Mouse (Mus musculus) adrenal gland, postnatal 4 days (tissue): ENCODE measurements around the gene Gucy2c. TPM values are rescaled to one million over a fixed set of nuclear protein-coding genes. Genes with fewer than 3 reads are reported as not detected.

Source experiments
- DNase-seq, 2 experiments: peaks; one replicate each; pipeline ENCODE4 v3.0.0; 2021 to 2022; ENCODE audit warnings: low spot score in 2 of 2, mixed read lengths in 2 of 2
- long read RNA-seq, 2 experiments: library from polyadenylated mRNA; stranded (forward); transcript quantifications; one replicate each; pipeline ENCODE4 v2.0.0; 2021
- total RNA-seq, 2 experiments: library from RNA; stranded (reverse); gene quantifications; 2 replicates each; pipeline ENCODE4 v1.2.3; 2021

The Gucy2c gene
- under 1 TPM; 0.11 to 0.17 TPM for total RNA-seq
- long read RNA-seq, experiment 1 = 0 reads
- long read RNA-seq, experiment 2 = 0 reads

DNA sequence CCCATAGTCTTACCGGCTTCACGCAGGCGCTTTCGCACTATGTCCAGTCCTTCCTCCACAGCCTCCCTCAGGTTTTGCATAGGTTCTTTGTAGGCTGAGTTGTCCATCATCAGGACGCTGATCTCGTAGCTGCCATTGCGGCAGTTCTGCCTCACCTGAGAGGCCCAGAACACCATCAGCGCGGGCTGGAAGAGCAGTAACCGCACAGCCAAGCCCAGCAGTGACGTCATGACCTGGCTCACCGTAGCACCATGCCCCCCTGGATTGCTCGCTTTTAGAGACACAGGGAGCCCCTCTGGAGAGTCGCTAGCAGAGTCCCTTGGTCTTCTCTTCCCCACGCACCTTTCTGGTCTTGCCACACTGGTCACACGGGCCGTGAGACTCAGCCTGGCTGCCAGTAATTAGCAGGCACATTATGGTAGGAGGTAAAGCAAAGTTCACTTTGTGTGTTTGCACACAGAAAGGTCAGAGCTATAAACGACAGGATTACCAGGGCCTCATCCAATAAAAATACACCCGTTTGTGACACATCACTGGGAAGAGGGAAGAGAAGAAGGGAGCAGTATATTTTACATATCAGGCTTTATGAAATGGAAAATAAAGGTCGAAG is at the start of gene Gucy2c:
Gene Gucy2c, minus strand, starts transcription at position 389 of the 610 bp plus-strand sequence.
- DNase-seq = no peak

DNA sequence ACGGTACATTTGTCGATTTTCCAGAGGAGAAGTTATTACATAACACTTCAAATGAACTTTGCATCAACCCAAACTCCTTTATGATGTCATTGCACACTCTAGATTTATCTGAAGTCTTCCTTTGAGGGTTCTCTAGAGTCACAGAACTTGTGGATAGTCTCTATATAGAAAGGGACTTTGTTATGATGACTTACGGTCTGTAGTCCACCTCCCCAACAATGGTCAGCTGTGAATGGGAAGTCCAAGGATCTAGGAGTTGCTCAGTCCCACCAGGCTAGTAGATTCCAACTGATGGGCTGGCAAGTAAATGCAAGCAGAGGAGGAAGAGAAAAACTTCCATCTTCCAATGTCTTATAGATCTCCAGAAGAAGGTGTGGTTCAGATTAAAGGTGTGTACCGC is 47.1 kb upstream of the Gucy2c start:
- no peak for DNase-seq

DNA sequence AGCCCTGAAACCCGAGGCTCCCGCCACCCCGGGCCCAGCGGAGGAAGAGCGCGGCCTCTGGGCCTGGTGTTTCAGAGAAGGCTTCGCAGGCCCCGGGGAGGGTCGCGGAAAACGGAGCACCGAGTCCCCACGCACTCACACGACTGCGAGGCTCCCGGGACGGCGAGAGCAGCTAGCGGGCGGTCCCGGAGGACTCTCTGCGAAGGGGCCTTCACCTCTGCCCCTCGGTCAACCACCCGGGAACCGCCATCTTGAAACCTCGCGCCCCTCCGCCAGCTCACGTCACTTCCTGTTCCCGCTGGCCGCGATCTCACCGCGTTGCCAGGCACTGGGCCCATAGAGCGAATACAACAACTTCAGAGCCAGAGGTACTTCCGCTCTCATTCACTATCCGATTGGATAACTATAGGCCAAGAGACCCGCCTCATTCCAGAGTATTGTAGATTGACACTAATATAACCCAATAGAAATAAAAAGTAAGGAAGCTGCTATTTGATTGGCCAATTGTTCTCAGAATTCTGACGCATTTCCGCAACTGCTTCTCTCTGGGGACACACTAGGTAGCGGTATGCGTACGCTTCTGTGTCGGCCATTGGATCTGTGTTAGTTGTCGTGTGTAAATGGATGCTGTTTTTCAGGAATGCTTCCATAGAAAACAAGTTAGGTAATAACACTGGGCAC is 46.5 kb upstream of the Gucy2c start, which contains the start of gene Wbp11:
Gene Wbp11, minus strand, starts transcription at position 353 of the 681 bp plus-strand sequence.
- DNase-seq = peak; percentile 79 to 87

DNA sequence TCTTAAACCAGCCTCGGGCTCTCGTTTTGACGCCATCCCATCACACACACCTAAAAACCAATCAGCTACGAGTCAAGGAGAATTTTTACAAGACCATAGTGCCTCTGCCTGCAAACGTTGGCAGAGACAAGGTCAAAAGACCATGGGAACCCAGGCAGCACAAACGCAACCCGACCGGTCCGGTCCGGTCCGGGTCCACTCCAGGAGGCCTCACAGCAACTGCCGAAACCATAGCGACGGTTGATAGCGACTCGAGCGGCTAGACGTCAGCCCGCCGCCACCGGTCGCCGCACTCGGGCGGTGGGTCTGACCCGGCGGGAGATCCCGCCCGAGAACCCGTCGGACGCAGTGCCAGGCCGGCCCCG is 45.9 kb upstream of the Gucy2c start, which contains the start of gene BC049715:
Gene BC049715, plus strand, starts transcription at position 111 of the 365 bp plus-strand sequence.
- DNase-seq = no peak

DNA sequence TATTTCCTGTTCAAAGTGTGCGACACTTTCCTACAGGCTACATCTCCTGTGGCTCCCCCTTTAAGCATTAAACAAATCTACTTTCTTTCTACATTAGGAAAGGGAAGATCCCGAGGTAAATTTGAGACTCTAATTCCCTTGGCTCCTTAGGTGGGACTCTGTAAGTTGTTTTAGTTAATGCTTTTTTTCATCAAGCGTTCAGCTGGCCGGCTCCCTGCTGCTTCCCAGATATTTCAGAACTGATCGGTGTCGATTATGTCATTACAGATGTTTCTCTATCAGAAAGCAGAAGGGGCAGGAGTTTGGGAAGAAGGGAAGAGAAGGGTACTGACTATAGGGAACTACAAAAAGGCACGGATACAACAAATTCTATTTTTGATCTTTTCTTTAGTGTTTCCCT is 45.6 kb upstream of the Gucy2c start:
- DNase-seq = no peak

DNA sequence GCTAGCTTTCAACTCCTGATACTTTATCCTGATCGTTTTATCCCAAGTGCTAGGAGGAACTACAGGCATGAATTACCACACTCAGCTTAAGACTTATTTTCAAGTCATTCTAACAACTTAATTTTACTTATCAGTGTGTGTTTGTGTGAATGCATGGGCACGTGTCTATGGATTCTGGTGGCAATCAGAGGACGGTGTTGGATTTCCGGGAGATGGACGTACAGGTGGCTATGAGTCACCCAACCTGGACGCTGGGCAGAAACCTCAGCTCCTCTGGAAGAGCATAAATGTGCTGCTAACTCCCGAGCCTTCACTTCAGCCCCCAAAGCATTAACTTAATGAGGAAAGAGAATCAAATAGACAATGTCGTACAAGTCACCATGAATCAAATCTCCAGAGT is 43.4 kb upstream of the Gucy2c start:
- DNase-seq = no peak

DNA sequence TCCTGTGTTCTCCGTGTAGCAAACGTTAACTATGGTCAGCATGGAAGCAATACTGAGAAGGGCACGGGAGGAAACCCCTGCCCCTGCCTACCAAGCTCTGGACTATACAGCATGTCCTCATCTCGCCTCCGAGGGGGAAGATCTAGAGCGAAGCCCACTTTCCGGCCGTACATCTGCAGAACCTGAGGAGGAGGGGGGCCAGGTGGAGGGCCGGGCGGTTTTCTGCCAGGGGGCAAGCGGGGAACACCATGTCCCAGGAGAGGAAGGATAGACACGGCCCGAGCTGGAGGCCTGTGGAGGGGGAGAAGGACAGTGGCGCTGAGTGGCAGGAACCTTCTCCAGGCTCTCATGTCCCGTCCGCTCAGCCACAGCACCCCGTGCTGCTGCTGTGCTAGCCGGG is 39.5 kb upstream of the Gucy2c start:
- DNase-seq = no peak

DNA sequence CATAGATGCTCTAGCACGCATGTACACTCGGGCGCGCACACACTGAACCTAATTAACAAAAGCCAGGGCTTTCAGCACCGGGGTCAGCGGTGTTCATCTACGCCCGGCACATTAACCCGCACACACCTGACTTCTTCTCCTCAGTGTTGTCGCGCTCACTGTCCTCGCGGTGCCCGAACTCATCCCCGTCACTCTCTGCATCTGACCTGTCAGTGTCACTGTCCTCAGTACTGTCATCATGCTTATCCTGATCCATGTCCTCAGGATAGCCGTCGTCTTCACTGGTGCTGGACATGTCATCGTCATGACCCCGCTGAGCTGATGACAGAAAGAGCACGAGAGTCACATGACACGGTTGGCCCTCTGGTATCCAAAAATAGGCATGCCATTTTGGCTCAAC is 38.8 kb upstream of the Gucy2c start:
- no peak for DNase-seq

DNA sequence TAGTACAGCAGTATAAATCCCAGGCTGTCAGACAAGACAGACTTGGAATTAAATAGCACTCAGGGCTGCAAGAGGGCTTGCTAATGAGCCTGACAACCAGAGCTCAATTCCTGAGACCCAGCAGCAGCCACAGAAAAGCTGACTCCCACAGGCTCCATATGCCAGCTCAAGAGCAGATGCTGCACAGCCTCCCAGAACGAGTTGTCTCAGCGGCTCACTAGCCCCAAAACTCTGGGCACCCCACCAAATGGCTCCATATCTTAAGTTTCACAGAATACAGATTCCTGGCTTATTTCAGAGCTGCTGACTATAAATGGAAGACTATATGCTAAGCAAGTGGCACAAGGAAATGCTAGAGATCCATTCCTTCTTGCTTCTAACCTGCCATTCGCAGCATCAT is 36.0 kb upstream of the Gucy2c start:
- no peak for DNase-seq

DNA sequence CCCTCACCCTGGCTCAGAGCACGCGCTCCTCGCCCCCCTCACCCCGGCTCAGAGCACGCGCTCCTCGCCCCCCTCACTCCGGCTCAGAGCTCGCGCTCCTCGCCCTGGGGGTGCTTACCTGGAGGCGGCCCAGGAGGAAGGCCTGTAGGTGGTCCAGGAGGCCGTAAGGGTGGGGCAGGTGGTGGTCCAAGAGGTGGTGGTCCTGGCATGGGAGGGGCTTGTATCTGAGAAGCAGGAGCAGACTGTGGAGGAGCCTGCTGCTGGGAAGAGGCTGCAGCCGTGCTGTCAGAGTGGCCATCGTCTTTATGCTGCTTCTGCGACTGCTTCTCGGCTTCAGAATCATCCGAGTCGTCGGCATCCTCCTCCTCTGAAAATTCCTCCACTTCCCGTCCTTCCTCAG is 35.3 kb upstream of the Gucy2c start:
- no peak for DNase-seq

DNA sequence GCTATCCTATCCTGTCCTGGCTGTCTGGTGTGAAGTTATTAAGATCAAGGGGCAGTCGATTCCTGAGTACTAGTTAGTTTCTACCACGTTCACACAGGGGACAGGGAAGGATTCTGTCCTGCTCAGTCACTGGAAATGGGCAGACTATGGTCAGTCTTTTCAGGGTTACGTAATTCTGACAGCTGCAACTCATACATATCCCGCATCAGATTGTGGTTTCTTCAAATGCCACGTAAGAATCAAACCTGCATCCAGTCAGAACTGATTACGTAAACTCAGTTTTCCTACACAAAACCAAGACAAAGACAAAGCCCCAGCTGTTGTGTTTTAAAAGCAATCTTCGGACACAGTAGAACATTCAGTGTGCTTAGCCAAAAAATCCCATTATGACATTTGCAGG is 33.8 kb upstream of the Gucy2c start:
- no peak for DNase-seq

DNA sequence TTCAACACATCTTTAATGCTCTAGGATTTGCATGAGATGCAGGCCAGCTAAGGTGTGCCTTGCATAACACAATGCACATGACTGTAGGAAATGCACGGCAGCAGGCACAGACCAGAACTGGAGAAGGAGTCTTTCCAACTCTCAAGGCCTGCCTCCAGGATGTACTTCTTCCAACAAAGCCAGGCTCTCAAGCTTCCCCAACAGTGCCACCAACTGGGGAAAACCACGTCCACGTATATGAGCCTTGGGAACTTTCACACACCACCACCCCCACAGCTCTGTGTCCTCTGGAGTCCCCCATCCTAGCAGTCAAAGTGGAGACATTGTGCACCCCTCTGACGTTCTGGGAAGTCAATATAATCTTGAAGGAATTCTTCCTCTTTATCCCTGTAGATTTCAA is 31.6 kb upstream of the Gucy2c start:
- no peak for DNase-seq

DNA sequence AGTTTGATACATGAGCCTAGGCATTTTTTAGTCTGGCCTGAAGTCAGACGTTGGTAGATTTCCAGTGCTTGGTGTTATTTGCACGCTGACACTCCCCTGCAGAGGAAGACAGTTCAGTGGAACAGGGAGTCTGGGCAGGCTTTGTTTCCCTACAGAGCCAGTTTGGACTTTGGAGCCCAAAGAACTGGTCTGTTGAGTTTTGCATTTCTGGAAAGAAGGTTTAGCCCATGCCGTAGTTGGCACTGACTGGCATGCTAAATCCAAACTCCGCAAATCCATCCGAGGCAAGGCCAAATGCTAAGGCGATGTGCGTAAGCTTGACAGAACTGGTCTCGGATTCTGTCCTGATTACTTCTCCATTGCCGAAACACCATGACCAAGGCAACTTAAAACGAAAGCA is 29.6 kb upstream of the Gucy2c start:
- DNase-seq = no peak

DNA sequence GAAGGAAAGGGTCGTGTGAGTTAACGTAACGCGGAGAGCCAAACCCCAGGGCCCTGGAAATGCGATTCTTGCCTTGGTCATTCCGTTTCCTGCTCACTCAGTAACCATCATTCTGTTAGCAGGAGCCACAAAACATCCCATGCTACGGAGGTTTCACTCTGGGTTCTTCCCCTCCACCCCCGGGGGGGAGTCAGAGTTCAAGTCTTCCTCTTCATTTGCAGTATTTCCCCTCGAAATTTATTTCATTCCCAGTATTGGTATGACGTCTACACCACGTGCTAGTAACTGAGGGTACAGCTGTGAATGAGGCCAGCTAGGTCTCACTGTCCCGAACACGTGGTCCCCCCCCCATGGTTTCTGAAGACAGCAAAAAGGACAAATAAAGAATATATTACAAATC is 28.1 kb upstream of the Gucy2c start:
- DNase-seq = no peak

DNA sequence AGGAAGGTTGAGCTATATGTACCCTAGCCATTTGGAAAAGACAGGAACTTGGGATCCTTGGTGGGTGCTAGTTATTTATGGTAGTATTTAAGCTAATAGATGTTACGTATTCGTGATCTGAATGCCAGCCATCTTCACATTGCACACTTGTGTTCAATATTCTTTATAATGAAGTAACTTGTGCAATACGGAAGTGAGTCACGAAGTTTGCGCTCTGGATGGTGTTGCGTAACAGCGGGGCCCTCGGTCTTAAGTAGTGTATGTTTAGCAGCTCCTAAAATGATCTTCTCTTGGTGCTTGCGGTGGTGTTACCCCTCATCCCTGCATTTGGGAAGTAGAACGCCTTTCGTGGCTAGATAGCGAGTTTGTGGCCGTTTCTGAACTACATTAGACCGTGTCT is 27.5 kb upstream of the Gucy2c start:
- DNase-seq = no peak

DNA sequence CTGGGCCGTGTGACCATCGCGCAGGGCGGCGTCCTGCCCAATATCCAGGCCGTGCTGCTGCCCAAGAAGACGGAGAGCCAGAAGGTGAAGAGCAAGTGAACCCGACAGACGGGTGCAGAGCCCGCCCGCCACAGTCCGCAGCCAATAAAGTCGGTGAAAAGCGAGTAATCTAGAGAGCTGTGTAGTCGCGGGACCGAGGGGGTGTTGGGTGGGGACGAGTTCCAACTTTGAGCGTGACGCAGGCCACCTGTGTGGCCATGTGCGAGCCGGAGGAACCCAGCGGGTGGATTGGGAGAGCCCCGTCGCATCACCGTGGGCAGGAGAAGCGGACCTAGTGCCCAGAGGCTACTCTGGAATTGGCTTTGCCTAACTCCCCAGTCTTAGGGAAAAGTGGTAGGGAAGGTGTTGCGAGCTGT is 27.1 kb upstream of the Gucy2c start:
- DNase-seq = no peak

DNA sequence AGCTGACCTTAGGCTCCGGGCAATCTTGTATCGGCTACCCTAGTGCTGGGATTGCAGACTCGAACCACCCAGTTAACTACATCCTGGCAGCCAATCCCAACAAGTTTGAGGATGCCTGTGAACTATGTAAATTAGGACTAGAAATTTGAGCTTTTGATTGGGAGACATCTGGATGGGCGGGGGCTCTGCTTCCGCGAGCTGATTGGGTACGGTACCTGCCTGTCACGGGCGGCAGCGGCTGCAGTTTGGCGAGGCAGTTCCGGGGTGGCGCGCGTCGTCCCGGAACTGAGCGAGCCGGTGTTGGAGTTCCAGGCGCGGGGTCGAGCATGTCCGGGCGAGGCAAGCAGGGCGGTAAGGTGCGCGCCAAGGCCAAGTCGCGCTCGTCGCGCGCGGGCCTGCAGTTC is 26.5 kb upstream of the Gucy2c start, which contains the start of gene H2afj:
Gene H2afj, plus strand, starts transcription at position 231 of the 404 bp plus-strand sequence.
- DNase-seq = peak; percentile 95 to 99

DNA sequence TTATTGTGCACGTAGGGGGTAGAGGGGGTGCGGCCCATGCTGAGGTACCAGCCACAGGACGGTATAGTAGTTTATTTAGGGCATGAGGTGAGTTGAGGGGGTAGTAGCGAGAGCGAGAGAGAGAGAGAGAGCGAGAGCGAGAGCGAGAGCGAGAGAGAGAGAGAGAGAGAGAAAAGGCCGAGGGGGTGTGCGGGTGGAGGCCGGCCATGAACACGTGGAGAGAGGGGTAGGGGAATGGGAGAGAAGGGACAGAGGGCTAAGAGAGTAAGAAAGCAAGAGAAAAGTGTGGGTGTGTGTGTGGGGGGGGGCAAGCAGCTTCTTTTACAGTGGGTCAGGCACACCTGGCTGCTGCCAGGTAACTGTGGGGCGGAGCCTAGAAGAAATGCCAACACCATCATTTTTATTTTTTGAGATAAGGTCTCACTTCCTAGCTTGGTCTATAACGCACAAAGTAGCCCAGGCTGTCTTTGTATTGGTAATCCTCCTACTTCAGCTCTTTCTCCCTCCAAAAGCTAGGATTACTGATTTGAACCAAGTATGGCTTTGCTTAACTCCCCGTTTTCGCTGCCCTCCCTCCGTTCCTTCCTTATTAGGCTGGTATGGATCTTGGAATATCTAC is 25.9 kb upstream of the Gucy2c start:
- no peak for DNase-seq

DNA sequence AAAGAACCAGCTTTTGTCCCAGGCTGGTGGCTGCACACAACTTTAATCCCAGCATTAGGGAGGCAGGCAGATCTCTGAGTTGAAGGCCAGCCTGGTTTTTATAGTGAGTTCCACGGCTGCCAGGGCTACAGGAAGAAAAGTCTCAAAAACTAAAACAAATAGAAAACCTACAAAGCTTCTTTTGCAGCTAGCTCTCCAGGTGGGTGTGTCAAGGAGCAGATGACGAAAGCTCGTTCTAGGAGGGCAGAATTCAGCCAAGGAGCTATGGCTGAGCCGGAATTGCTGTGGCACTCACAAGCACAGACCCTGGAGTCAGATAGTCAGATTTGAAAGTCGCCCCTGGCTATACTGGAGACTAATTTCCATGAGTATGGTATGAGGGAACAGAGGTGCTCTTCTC is 25.3 kb upstream of the Gucy2c start:
- no peak for DNase-seq

DNA sequence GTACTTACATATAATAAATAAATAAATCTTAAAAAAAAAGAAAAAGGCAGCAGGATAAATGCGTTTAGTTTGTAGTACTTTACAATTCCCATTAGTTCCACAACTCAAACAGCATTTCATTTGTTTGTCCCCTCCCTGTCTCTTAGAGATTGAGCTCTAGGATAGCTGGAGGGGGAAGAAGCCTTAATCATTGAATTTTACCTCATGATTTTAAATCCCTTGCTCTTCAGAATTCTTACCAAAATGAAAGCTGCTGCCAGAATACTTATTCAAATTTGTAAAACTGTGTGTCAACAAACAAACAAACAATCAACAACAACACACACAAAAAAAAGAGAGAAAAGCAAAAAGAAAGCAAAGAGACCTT is 23.8 kb upstream of the Gucy2c start:
- no peak for DNase-seq

DNA sequence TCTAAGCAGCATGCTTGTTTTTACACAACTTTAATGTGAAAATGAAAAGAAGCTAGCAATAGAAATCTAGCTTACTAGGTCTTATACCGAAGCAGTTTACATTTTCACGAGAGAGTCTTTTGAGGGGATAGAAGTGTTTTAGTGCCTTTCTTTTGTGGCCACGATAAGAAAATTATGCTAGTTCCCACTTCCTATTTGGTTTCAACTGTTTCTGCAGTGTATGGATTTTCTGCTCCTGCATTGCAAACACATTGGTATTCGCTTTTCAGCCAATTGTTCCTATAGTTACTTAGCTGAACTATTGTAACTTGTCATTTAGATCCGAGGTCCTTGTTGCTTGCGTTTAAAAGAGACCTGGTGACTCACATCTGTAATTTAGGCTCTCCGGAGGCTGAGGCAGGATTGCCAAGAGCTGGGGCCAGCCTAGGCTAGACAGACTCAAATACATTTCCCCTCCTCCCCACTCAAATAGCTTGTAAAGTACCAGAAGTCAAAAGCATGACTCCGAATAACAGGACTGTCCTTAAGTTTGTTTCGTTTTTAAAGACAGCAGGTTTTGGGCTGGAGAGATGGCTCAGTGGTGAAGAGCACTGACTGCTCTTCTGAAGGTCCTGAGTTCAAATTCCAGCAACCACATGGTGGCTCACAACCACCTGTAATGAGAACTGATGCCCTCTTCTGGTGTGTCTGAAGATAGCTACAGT is 23.3 kb upstream of the Gucy2c start:
- no peak for DNase-seq
